Mouse (Mus musculus) T-helper 17 cell (primary cell): ENCODE data around the gene Diras1.

Experiments used
- in situ Hi-C, 2 experiments: fragments of 300-600 bp; cut with MboI, MseI; formaldehyde crosslinking; loops; 1 replicate in 1 of 2; 2 replicates in 1 of 2; pipeline ENCODE4 v1.15.1; 2025; ENCODE audit warnings: high pct_unique_total_duplicates in 2 of 2

The Diras1 gene

GRCm38 (mm10) chr10:81029031-81029430, 3.6 kb upstream of the Diras1 start:
- in situ Hi-C loops, result no loop called here

- in situ Hi-C loops, result no loop called here
Observed at GRCm38 (mm10) chr10:81028219-81028618, 2.8 kb upstream of the Diras1 start.

GRCm38 (mm10) chr10:81027331-81027730, 1.9 kb upstream of the Diras1 start:
- in situ Hi-C loops, result no loop called here

- in situ Hi-C loops, result no loop called here
Observed at GRCm38 (mm10) chr10:81026857-81027256, 1.4 kb upstream of the Diras1 start.

- in situ Hi-C loops, result no loop called here
Observed at GRCm38 (mm10) chr10:81025047-81025621, 328 bp downstream of the Diras1 start.

- in situ Hi-C loops, result no loop called here
Observed at GRCm38 (mm10) chr10:81024346-81024937, 1.0 kb downstream of the Diras1 start.

- in situ Hi-C loops, result no loop called here
Observed at GRCm38 (mm10) chr10:81022744-81023143, 2.7 kb downstream of the Diras1 start.

- in situ Hi-C loops, result no loop called here
Observed at GRCm38 (mm10) chr10:81021547-81022110, 3.8 kb downstream of the Diras1 start.

- in situ Hi-C loops, result no loop called here
Observed at GRCm38 (mm10) chr10:81020207-81020606, 5.3 kb downstream of the Diras1 start.

GRCm38 (mm10) chr10:81019687-81020086, 5.8 kb downstream of the Diras1 start:
- in situ Hi-C loops, result no loop called here

- in situ Hi-C loops, result no loop called here
Observed at GRCm38 (mm10) chr10:81018326-81018725, 7.1 kb downstream of the Diras1 start.

- in situ Hi-C loops, result no loop called here
Observed at GRCm38 (mm10) chr10:81016645-81017044, 8.8 kb downstream of the Diras1 start.

- in situ Hi-C loops, result no loop called here
Observed at GRCm38 (mm10) chr10:81015666-81016065, 9.8 kb downstream of the Diras1 start.

- in situ Hi-C loops, result loop anchor here in 1 of 2 experiments (5.0 kb wide), 1 partner anchor 73 kb away; no protein-coding TSS in a partner anchor
Observed at GRCm38 (mm10) chr10:81014393-81015384, 10.8 kb downstream of the Diras1 start, which contains the start of gene Gng7. Gene Gng7, minus strand, starts transcription at chr10:81014945.

GRCm38 (mm10) chr10:81010851-81011250, 14.6 kb downstream of the Diras1 start:
- in situ Hi-C loops, result loop anchor here in 1 of 2 experiments (5.0 kb wide), 1 partner anchor 76 kb away; no protein-coding TSS in a partner anchor

- in situ Hi-C loops, result no loop called here
Observed at GRCm38 (mm10) chr10:81007240-81007639, 18.2 kb downstream of the Diras1 start.

GRCm38 (mm10) chr10:81006005-81006677, 19.3 kb downstream of the Diras1 start:
- in situ Hi-C loops, result no loop called here

- in situ Hi-C loops, result no loop called here
Observed at GRCm38 (mm10) chr10:81001161-81001560, 24.3 kb downstream of the Diras1 start.

GRCm38 (mm10) chr10:81000197-81001062, 25.0 kb downstream of the Diras1 start:
- in situ Hi-C loops, result no loop called here
